Mouse (Mus musculus) common myeloid progenitor, adult 5-6 weeks (primary cell): ENCODE data around the gene Trim69. TPM values are rescaled to one million over a fixed set of nuclear protein-coding genes. Genes with fewer than 3 reads are reported as not detected.

Experiments used
- ATAC-seq: replicated peaks from 2 replicates; pipeline ENCODE4 v1.8.0; 2016; ENCODE audit warnings: low read depth, mild to moderate bottlenecking, moderate TSS enrichment, inconsistent platforms; ENCODE audit not compliant: poor library complexity, severe bottlenecking
- total RNA-seq: library from RNA; stranded (forward); fragments of 200-1000, 187-1606 nt; gene quantifications from 2 replicates; pipeline ENCODE4 v1.2.3, GENCODE M21; 2017

Trim69 gene
- total RNA-seq, 1 experiment from 2014 or later, result not detected

DNA sequence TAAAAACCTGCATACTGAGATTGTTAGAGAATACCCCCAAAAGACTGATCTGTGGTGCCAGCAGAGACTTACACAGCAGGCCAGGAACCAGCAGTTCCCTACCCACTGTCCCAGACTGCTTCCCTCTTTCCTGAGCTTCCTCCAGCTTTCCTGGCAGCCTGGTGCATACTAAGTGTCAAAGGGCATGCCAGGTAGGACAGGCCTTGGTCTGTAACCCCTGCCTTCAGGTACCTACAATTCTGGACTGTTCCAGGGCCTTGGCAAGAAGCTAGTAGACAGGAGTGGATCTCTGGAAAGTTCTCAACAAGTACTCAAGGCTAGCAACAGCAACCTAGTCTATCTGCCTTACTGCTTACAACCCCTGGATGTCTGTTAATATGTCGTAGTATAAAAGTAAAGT is 9.3 kb upstream of the Trim69 start:
- no peak for ATAC-seq

DNA sequence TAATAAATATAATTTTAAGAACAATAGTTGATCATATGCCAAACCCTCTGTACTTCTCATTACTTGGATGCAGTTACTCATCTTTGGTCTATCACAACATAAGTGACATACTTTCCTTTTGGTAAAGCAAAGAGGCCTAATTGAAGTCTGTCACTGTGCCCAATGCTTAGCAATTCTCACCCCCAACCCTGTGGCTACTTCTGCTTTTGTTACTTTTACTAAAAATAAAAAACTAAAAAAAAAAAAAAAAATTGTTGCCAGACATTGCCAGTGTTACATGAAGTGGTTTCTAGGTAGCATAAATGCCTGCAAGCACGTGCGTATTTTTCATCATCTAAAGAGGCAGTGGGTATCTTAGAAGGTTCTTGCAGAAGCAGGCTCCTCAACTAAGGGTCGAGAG is 7.7 kb upstream of the Trim69 start:
- no peak for ATAC-seq

DNA sequence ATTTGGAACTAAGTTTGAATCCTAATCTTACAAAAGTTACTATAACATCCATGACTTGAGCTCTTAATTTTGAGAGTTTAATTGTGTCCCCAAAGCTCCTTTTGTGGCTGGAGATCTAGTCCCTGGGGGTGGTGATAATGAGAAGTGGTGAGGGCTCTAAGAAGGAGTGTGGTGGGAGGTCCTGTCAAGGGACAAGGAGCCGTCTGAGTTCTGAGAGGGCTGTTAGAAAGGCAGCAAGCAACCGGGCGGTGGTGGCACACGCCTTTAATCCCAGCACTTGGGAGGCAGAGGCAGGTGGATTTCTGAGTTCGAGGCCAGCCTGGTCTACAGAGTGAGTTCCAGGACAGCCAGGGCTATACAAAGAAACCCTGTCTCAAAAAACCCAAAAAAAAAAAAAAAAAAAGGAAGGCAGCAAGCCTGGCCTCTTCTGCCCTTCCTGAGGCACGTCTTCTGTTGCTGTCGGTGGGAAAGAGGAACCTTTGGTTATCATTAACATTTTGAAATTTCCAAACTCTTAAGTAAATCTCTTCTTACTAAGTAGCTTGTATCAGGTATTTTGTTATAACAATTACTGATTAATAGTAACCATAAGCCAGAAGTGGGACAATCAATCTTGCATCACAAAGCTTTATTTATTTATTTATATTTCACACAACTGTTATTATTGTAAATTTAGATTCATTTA is 6.7 kb upstream of the Trim69 start:
- 0 out of 2 replicates have a peak, but pooled peaks have one; percentile 27 for ATAC-seq

DNA sequence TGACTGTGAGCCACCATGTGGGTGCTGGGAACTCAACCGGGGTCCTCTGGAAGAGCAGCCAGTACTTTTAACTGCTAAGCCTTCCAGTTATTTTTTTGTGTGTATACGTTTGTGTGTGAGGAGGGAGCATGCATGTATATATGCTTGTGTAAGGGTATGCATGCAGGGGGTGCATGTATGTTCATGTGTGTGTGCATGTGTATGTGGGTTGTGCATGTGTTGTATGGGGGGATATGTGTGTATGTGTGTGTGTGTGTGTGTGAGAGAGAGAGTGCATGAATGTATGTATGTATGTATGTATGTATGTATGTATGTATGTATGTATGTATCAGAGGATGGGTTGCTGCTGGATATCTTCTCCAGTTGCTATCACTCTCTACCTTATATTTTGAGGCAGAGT is 6.0 kb upstream of the Trim69 start:
- ATAC-seq, result no peak

DNA sequence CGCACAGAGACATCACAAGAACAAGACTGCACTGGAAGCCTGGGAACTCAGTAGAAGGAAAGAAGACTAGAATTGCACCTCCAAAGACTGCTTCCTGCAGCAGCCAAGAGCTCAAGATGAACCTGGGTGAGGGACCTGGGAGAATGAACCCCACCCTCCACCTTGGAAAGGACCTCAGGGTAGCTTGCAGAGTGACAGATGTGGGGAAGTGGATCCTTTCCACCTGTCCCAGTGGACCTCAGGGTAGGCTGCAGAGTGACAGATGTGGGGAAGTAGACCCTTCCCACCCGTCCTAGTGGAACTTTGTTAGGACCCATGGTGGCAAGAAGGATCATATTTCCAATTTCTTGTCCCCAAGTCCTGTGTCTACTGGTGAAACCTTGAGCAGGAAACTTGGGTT is 5.2 kb upstream of the Trim69 start:
- ATAC-seq, result no peak

DNA sequence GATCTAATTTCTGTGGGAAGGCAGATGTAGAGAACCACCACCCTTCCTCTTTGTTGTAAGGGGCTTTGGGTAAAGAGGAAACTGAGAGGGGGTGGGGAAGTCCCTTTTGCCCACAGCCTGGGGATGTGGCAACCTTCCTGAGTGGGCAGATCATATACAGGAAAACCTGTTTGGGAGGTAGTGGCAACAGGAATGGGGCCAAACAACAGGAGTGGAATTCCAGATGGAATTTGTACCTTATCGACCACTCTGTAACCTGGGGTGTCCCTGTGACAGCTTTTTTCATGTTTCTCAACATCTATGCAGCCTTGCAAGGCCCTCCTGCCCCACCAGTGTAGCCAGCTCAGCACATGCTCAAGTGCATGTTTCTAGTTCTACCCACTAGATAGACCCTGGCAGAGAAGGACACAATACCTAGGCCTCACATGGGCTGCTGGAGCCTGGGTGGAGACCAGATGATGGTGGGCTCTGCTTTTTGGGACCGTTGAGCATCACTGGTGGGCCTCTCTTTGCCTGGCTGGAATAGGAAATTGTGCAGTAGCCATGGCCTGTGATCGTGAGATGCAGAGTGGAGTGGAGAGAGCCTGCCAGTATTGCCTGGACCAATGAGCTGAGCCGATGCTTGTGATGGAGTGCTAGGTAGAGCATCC is 4.3 kb upstream of the Trim69 start:
- peak; percentile 62 for ATAC-seq

DNA sequence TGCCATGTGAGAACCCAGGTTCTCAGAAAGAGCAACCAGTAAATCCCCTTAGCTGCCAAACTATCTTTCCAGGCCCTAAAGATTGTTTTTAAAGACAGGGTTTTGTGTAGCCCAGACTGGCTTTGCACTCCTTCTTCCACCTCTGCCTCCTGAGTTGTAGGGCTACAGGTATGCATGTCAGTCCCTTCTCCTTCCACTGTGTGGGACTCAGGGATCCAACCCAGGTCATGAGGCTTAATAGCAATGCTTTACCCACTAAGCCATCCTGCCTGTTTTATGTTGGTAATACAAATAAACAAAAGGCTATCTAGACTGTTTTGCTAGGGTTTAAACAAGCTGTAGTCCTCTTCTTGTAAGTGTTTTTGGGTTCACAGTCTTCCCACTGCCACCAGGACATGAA is 2.9 kb upstream of the Trim69 start:
- ATAC-seq, result no peak

DNA sequence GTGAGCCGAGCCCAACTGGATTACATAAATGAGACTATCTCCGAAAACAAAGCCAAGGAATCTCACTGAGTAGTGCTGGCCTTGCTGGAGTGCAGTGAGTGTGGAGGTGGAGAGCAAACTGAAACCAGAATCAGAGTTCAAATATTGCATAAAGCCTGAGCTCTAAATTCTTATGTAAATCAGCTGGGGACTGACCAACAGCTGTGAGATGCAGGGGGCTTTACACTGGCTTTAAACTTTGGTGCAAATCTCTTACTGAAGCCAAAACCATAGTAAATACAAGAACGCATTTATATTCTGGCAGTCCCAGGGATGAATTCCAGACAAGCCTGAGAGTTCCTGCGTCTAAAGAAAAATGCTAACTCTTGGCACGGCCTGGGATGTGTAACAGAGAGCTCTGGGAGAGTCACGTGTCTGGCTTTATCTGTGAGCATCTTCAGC is 2.1 kb upstream of the Trim69 start:
- no peak for ATAC-seq

DNA sequence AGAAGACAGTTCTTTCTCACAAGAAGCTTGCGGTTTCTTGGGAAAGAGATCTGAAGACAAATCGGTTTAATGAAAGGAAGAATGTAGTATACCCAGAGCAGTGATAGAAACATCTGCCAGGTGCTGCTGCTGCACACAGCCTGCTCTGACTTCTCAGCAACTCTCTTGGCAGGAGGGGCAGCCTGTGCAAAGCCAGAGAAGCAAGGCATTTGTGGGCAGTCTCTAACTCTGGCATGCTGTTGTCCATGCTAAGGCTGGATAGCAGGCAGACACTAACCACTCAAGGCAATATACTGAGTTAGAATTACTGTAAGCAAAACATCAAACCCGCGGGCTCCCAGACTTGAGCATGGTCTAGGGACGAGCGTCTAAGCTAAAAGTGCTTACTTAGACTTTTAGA is 833 bp upstream of the Trim69 start:
- no peak for ATAC-seq

DNA sequence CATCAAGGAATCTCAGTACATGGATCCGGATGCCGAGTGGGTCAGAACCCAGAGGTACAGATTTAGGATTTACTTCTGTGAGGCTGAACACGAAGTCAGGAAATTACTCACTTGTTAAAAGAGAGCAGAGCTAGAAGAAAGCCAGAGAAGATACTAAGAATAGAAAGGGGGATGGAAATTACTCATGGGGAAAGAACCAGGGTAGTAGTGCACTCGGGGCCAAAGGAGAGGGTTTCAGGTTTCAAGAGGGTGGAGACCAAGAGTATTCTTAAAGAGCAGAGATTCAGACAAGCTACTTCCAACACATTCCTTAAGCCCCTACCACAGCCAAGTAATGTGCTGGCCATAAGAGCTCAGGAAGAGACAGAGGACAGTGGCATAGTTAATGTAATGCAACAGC is 1.0 kb downstream of the Trim69 start:
- ATAC-seq, result no peak

DNA sequence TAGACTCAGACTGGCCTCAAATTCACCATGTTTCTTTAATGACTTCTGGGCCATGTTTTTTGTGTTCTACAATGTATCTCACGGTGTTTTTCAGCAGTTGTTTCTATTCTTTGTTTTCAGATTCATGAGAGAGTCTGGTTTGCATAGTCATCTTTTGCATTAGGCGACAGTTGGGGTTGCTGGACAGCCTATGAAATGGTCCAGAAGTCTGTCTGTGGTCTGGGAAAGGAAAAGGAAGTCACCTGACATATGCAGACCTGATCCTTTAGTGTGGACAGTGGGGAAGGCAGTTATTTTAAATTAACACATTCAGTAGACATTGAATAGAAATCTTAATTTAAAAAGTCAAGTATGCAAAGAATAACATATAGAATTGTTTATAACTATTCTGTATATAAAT is 2.0 kb downstream of the Trim69 start:
- no peak for ATAC-seq

DNA sequence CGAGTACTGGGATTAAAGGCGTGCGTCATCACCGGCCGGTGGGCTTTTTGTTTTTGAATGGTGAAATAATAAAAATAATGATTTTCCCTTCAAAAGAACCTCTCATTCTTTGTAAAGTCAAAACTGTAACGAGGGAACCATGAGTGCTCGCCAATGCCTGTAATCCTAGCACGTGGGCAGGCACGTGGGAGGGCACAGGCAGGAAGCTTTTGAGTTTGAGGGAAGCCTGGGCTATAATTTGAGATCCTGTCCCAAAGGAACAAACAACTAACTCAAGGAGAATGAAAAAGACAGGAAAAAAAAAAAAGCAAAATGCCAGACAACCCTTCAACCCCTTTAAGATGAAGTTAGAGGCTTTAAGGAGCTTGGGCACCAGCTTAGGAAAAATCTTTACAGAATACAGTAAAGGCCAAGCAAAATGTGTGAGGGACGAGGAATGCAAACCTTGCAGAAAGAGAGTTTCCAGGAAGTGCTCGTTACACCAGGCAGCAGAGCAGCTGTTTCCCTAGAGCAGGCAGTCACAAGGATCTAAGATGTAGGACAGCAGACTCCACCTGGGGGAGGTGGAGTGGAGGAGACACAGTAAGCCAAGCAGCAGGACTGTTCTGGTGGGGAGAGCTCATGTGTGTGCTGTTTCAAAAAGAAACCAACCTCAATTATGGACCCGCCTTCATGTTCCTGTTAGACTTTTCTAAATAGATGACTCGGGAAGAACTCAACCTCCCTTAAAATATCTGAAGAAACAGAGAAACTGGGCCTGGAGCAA is 3.1 kb downstream of the Trim69 start:
- peak; percentile 26 for ATAC-seq

DNA sequence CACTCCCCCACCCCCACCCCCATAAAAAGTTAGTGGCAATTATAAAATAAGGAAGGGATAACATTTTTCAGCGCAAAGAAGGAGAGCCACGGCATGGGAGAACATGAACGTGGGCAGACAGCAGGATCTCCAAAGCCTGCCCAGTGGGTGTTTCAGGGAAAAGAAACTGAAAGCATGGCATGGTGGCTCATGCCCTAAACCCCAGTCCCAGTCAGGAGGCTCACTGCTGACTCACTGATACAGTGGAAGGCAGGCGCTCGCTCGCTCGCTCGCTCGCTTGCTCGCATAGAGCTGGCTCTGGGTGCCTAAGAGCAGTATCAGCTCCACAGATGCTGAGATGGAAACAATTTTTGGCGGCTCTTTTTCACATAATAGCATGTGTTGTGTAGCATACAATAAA is 3.8 kb downstream of the Trim69 start:
- ATAC-seq, result peak; percentile 86

DNA sequence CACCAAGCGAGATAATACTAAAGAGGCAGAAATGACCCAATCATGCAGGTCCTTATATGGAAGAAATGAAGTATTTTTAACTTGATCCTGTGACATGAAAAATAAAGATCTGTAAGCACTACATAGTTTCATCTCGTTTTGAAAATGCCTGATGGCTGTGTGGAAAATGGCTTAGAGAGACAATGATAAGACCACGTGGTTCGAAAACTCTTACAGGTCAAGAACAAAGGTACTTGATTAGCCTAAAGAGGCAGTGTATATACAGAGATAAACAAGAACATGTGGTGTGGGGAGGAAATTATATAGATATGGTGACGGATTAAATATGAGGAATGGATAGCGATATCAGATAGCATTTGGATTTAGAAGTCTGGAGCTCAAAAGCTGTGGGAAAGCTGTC is 10.8 kb downstream of the Trim69 start:
- ATAC-seq, result no peak

DNA sequence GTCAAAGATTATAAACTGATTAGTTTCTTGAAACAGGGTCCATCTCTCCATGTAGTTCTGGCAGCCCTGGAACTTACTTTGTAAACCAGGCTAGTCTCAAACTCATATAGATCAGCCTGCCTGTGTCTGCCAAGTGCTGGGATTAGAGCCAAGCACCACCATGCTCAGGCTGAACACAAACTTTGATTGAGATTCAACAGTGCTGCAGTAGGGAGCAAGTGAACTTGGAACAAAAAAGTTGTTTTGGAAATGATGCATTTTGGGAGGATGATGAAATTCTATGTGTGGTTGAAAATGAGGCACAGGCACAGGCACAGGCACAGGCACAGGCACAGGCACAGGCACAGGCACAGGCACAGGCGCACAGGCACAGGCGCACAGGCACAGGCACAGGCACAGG is 11.7 kb downstream of the Trim69 start:
- no peak for ATAC-seq

DNA sequence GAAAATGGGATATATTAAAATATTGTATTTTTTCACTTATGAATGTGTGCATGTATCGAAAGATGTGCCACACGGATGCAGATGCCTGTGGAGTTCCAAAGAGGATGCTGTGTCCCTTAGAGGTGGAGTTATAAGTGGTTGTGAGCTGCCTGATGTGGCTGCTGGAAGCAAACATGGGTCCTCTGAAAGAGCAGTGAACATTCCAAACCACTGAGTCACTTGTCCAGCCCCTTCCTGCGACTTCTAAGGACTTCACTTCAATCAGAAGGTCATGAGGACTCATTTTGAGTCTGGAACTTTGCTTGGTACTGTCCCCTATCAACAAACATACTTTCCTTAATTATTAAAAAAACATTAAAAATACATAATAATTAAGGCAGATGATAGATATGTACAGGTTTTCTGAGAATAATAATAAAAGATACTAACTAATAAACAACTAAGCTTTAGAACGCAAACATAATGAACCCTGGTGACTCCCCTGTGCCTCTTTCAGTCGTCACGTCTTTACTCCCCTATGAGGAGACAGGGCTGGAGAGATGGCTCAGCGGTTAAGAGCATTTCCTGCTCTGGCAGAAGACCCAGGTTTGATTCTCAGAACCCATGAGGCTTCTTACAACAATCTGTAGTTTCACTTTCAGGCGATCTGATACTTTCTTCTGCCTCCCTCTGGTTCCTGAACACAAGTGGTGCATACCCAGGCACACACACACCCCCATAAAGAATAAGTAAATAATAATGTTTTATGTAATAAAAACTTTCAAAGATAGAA is 19.7 kb downstream of the Trim69 start:
- ATAC-seq, result peak; percentile 58

DNA sequence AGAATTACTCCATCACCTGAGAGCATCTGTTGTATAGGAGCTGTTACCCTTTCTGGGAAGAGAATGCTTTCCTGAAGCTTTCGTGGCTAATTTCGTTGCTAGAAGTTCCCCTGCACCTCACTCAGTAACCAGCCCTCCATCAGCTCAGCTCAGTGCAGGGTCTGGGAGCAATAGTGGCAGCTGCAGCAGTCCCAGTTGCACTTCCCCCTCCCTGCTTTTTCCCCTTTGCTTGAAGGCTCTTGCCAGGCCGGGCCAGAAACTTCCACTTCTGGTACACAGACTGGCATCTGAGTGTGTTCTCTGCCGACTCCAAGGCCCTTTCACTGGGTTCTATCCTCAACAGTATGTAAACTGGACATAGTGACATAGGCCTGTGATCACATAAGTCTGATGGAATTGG is 24.6 kb downstream of the Trim69 start:
- ATAC-seq, result 0 out of 2 replicates have a peak, but pooled peaks have one; percentile 45

DNA sequence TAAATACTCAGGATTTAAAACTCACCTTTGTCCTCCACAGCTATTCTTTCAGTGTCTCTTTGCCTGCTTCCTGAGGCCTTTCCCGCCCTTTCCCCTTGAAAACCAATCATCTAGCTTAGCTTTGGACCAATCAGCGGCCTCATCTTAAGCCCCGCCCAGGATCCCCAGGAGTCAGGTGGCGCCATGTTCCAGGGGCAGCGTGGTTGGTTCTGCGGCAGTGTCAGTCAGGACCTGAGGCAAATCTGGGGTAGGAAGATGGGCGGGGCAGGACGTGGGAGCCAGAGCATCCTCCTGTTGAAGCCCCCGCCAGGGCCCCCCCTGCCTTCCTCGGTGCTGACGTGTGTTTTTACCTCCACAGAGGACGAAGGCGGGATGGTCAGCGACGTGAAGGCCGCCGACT is 25.6 kb downstream of the Trim69 start, which contains the start of the genes Patl2 and Terb2:
Gene Patl2 (minus strand): TSS at position 84 of the 400 bp plus-strand sequence.
Gene Terb2 (plus strand): TSS at position 167 of the 400 bp plus-strand sequence.
- ATAC-seq, result no peak

DNA sequence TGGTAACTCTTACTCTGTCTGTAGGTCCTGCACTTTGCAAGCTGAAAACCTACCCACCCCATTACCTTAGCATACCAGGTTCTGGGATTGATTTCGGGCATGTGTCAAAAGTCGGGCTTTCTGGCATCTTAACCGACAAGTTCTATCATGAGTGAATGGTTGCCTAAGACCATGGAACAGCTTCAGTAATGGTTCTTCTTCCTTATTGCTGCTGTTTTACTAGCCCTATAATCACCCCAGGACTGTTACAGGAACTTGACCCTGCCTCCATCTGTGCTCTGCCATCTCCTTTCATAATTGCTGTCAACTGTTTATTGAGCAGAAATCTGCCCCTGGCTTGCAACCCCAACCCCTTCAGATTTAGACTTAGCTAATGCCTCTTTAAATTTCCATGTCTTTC is 26.3 kb downstream of the Trim69 start:
- ATAC-seq, result no peak

DNA sequence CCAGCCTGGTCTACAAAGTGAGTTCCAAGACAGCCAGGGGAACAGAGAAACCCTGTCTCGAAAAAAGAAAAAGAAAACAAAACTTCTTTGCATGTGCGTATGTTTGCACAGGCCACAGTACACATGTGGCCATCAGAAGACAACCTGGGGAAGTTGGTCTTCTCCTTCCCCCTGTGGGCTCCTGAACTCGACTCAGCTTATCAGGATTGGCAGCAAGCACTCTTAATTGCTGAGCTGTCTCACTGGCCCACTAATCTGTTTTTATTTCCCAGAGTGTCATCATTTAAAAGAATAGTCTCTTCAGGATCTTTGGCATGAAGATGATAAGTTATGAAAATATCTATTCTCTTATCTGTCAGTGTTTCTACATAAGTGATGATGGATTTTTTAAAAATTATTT is 31.3 kb downstream of the Trim69 start:
- no peak for ATAC-seq
